Mouse (Mus musculus) forebrain, embryonic 14.5 days (tissue): ENCODE data around the gene Atxn1. TPM values are rescaled to one million over a fixed set of nuclear protein-coding genes. Genes with fewer than 3 reads are reported as not detected.

Source experiments
- ATAC-seq: fragments of 200-750 bp; cut with Nextera tagmentation; 2 replicates; pipeline ENCODE4 v1.8.0; 2017; ENCODE audit warnings: mild to moderate bottlenecking, moderate library complexity
- DNase-seq: peaks from one replicate; pipeline ENCODE4 v3.0.0-alpha.2; 2015; ENCODE audit warnings: low spot score
- H3K27ac ChIP-seq: fragments of 300-500 bp; sonication (generic); 2 replicates; pipeline ENCODE4 v1.5.1; 2014; ENCODE audit warnings: low read depth, mild to moderate bottlenecking, control low read depth, low read length, moderate library complexity
- H3K27me3 ChIP-seq: fragments of 300-500 bp; sonication (generic); replicated peaks from 2 replicates; pipeline ENCODE4 v1.6.1; 2014; ENCODE audit warnings: low read length, control low read depth, mixed read lengths; ENCODE audit not compliant: control insufficient read depth, insufficient read depth
- H3K36me3 ChIP-seq: fragments of 300-500 bp; sonication (generic); 2 replicates; pipeline ENCODE4 v1.6.1; 2014; ENCODE audit warnings: low read length, control low read depth; ENCODE audit not compliant: control insufficient read depth, insufficient read depth
- H3K4me1 ChIP-seq: fragments of 300-500 bp; sonication (generic); 2 replicates; pipeline ENCODE4 v1.6.1; 2014; ENCODE audit warnings: antibody characterized with exemption, low read length, control low read depth; ENCODE audit not compliant: control insufficient read depth, insufficient read depth
- H3K4me2 ChIP-seq: fragments of 300-500 bp; sonication (generic); 2 replicates; pipeline ENCODE4 v1.6.1; 2014; ENCODE audit warnings: mild to moderate bottlenecking, control low read depth, low read length
- H3K4me3 ChIP-seq: fragments of 300-500 bp; sonication (generic); 2 replicates; pipeline ENCODE4 v1.5.1; 2014; ENCODE audit warnings: low read depth, low read length, control low read depth
- H3K9ac ChIP-seq: fragments of 300-500 bp; sonication (generic); 2 replicates; pipeline ENCODE4 v1.6.1; 2014; ENCODE audit warnings: mild to moderate bottlenecking, low read length, control low read depth, moderate library complexity
- H3K9me3 ChIP-seq: fragments of 300-500 bp; sonication (generic); replicated peaks from 2 replicates; pipeline ENCODE4 v1.6.1; 2016; ENCODE audit warnings: low read length, control low read depth, mixed read lengths; ENCODE audit not compliant: control insufficient read depth
- WGBS: fragments of 180-500 bp; shearing (Covaris S2); extraction: QIAGEN DNeasy Blood & Tissue Kit; methylation state at CpG from one replicate; pipeline ENCODE4 v1.1.7; 2014; 5-methylcytosine and 5-hydroxymethylcytosine counted together
- polyA plus RNA-seq: library from polyadenylated mRNA; unstranded; fragments of >200 nt; fragmentation: Nextera tagmentation; extraction: Ambion mirVana; gene quantifications from 2 replicates; pipeline ENCODE4 v1.2.1, GENCODE M21; 2014

The Atxn1 gene
- polyA plus RNA-seq, 1 experiment from 2014 or later = 4.3 TPM

DNA sequence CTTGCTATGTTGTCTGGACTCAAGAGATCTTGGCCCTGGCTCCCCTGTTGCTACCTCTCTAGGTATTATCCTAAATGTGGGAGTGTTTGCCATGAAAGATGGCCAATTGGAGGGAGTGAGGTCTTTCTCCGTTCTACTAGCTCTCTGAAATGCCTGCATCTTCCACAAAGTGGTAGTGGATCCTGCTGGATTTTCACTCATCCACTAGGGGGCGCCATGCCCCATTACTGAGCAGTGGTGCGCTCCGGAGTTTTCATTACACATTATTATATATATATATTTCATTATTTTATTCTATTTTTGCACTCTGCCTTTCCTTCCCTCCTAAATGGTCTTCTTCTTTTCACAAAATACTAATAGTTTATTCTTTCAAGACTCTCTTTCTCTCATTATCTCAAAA is 392.0 kb downstream of the Atxn1 start:
- WGBS = 47% methylated on average over 4 of the region's 4 CpGs
- Histone ChIP-seq H3K9me3 (no peaks in the 10 kb centered on the region), H3K4me3 (no peak overlapping the region), H3K27ac (no peak overlapping the region), H3K4me2 (no peak overlapping the region), H3K9ac (no peak overlapping the region), H3K36me3 (0 out of 2 replicates have a peak, but pooled peaks cover 1% of the 10 kb centered on the region), H3K4me1 (no peaks in the 10 kb centered on the region), H3K27me3 (no peaks in the 10 kb centered on the region)
- DNase-seq (peak; percentile 68), ATAC-seq (no peak)

DNA sequence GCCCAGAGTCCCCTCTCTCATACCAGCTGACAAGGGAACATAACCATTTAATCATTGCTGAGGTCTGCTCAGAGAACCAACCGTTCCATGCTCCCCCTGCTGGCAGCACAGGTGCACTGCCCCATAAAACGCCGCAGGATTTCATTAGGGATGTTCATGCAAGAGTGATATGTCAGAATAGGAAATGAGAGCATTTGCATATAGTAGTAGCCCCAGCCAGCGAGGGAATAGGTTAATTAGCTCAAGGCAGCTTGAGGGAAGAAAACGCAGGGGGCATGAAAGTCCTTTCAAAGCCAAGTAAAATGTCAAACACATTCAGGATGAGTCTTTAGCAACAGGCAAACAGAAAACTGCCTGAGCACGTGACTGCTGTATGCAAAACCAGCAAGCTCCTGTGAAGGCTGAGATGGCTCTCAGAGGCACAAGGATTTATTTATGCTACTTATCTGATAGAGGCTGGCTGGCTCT is 393.0 kb downstream of the Atxn1 start:
- H3K4me2 ChIP-seq = peak overlapping the region; percentile 20
- ATAC-seq (peak; percentile 85), DNase-seq (peak; percentile 93)
- H3K36me3 ChIP-seq = 0 out of 2 replicates have a peak, but pooled peaks cover 4% of the 10 kb centered on the region
- no peak overlapping the region for H3K4me3 ChIP-seq
- WGBS = 2% methylated on average over 6 of the region's 6 CpGs
- H3K9me3 ChIP-seq = no peaks in the 10 kb centered on the region
- H3K9ac ChIP-seq = no peak overlapping the region
- no peaks in the 10 kb centered on the region for H3K27me3 ChIP-seq
- no peaks in the 10 kb centered on the region for H3K4me1 ChIP-seq
- H3K27ac ChIP-seq = no peak overlapping the region

DNA sequence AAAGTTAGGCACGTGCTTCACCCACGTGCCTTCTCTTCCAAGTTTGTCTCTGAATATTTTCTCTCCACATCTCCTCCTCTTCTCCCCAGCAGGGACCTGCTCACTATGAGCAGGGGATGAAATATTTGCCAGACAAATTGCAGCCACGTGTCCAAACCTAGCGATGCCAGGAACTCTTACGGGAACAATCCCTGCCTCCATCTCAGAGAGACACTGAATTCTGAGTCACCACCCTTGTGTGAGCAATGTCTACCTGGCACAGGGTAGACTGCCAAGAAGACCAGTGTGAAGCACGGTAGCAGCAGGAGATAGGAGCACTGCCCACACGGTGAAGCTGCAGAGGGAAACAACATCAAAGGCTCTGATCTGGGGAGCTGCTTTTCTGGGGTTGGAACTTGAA is 394.9 kb downstream of the Atxn1 start:
- H3K9me3 ChIP-seq = no peaks in the 10 kb centered on the region

DNA sequence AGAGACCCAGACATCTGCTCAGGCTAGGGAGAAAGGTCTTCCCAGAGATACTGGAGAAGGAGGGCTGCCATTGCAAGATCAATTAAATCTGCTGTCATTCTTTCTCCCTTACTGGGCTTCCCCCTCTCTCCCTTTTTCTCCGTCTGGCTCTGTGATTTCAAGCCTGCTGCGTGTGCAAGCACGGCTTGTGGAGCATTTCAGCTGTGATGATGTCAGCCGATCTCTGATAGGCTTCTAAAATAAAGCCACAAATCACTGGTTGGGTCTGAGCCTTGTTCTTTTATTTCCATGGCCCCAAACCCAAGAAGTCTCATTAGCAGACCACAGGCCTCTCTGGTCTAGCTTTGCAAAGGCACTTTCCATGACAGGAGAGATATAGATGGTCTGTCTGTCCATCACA is 399.9 kb downstream of the Atxn1 start:
- no peaks in the 10 kb centered on the region for H3K4me1 ChIP-seq
- H3K9ac ChIP-seq = no peak overlapping the region
- no peak for DNase-seq
- H3K36me3 ChIP-seq = peaks cover 4% of the 10 kb centered on the region; the same call in 1 of the 2 replicates
- no peak for ATAC-seq
- no peak overlapping the region for H3K27ac ChIP-seq
- H3K9me3 ChIP-seq = no peaks in the 10 kb centered on the region
- WGBS = 62% methylated on average over 4 of the region's 4 CpGs
- H3K4me3 ChIP-seq = no peak overlapping the region
- no peaks in the 10 kb centered on the region for H3K27me3 ChIP-seq
- no peak overlapping the region for H3K4me2 ChIP-seq

More for the DNA sequence above, 394.9 kb downstream of the Atxn1 start:
- H3K27ac ChIP-seq = no peak overlapping the region
- H3K4me2 ChIP-seq = no peak overlapping the region
- no peaks in the 10 kb centered on the region for H3K4me1 ChIP-seq
- no peak overlapping the region for H3K4me3 ChIP-seq
- no peak overlapping the region for H3K9ac ChIP-seq
- WGBS = 85% methylated on average over 7 of the region's 7 CpGs
- H3K36me3 ChIP-seq = peaks cover 4% of the 10 kb centered on the region; the same call in 1 of the 2 replicates
- DNase-seq (no peak), ATAC-seq (no peak)
- no peaks in the 10 kb centered on the region for H3K27me3 ChIP-seq

DNA sequence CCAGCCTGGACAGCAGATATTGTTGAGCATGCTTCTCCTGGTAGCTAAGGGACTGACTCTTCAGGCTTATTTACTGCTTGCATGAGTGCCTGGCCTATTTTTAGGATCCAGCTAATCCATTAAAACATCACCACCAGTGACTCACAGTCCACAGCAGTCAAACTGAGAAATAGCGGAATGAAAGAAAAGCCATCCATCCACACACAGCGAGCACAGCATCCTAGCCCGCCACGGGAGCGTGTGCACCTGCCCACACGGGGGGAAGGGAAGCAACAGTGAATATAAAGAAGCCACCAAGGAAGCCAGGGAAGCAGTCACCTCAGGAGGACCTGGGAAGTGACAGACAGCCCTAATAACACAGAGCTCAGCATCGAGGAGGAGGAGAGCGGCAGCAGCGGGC is 402.8 kb downstream of the Atxn1 start:
- H3K9ac ChIP-seq = no peak overlapping the region
- ATAC-seq (no peak), DNase-seq (no peak)
- no peaks in the 10 kb centered on the region for H3K4me1 ChIP-seq
- H3K4me3 ChIP-seq = no peak overlapping the region
- no peak overlapping the region for H3K4me2 ChIP-seq
- WGBS = 78% methylated on average over 9 of the region's 9 CpGs
- H3K27me3 ChIP-seq = no peaks in the 10 kb centered on the region
- peaks cover 1% of the 10 kb centered on the region; the same call in 1 of the 2 replicates for H3K36me3 ChIP-seq
- H3K9me3 ChIP-seq = no peaks in the 10 kb centered on the region
- H3K27ac ChIP-seq = no peak overlapping the region

DNA sequence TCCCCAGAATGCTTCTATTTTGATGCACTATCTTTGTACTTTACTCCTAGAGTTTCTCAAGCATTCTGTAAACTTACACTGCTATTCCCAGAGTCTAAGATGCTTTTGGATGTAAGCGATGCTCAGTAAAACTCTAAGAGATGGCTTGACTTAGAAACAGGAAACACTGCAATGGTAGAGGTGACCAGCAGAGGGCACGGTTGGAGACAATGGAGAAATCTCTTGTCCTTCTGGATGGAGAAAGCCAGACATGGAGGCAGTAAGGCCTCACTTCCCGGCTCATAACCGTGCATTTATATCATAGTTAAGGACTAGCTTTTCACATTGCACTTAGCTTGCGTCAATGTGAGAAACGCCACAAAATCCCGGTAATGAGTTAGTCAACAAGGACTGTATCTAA is 404.3 kb downstream of the Atxn1 start:
- Histone ChIP-seq H3K9me3 (no peaks in the 10 kb centered on the region), H3K27me3 (no peaks in the 10 kb centered on the region), H3K4me3 (no peak overlapping the region), H3K4me2 (no peak overlapping the region), H3K36me3 (peaks cover 7% of the 10 kb centered on the region; the same call in 1 of the 2 replicates), H3K4me1 (no peaks in the 10 kb centered on the region), H3K27ac (no peak overlapping the region), H3K9ac (no peak overlapping the region)
- WGBS = 75% methylated on average over 7 of the region's 7 CpGs
- ATAC-seq = no peak
- peak; percentile 36 for DNase-seq

DNA sequence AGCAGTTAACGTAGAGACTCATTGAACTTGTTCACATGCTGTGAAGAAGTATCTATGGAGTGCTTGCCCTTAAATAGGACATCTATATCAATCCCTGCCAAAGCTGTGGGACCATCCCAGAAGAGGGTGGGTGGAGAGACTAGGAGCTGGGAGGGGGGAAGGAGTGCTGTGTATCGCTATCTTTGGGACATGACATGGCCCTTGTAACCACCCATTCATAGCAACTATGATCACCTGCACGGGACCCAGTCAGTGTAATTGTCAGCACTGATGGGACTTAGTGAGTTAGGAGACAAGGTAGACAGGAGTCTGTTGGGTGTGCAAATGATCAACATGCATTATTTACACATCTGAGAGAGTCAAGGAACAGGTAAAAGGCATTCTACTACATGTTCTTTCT is 405.6 kb downstream of the Atxn1 start:
- H3K4me3 ChIP-seq = no peak overlapping the region
- ATAC-seq (no peak), DNase-seq (no peak)
- no peak overlapping the region for H3K27ac ChIP-seq
- H3K9me3 ChIP-seq = no peaks in the 10 kb centered on the region
- H3K36me3 ChIP-seq = peaks cover 7% of the 10 kb centered on the region; the same call in 1 of the 2 replicates
- H3K27me3 ChIP-seq = no peaks in the 10 kb centered on the region
- H3K4me1 ChIP-seq = no peaks in the 10 kb centered on the region
- no peak overlapping the region for H3K4me2 ChIP-seq
- no peak overlapping the region for H3K9ac ChIP-seq
- WGBS = 92% methylated on average over 3 of the region's 3 CpGs

DNA sequence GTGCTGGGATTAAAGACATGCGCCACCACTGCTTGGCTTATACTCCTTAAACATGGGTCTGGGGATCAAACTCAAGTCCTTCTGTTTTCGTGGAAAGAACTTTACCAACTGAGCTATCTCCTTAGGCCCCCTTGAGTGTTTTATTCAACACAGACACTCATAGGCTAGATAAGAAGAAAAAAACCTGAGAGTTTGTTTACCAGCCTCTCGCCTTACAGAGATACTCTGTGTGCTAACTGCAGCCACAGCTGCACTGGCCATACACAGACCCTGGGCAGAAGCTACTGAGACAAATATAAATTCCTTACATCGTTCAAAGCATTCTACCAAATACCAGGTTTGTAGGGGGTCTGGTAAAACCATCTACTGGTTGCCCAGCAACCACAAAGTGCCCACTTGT is 406.4 kb downstream of the Atxn1 start:
- no peak overlapping the region for H3K4me3 ChIP-seq
- no peak overlapping the region for H3K4me2 ChIP-seq
- H3K36me3 ChIP-seq = peaks cover 7% of the 10 kb centered on the region; the same call in 1 of the 2 replicates
- H3K27me3 ChIP-seq = no peaks in the 10 kb centered on the region
- DNase-seq = no peak
- ATAC-seq = no peak
- peaks cover 2% of the 10 kb centered on the region; the same call in 1 of the 2 replicates for H3K4me1 ChIP-seq
- H3K9me3 ChIP-seq = no peaks in the 10 kb centered on the region
- no peak overlapping the region for H3K9ac ChIP-seq
- WGBS = 68% methylated on average over 4 of the region's 4 CpGs
- H3K27ac ChIP-seq = no peak overlapping the region

DNA sequence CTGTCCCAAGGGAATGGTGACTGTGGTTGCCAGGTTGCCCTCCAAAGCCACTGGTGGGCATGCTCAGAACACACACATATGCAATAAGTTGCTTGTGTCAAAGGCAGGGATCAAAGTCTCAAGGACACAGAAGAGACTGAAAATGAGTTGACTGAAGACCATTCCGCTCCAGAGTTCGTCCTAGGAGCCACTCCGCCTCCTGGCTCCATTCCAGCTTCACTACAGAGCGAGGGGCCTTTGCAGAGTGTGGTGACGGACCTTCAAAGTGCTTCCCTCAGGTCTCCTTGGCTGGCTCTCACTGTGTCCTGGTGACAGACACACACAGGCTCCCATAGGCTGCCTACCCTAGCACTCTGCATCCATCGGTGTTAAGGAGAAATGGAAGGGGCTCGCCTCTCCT is 411.1 kb downstream of the Atxn1 start:
- Histone ChIP-seq H3K4me2 (no peak overlapping the region), H3K36me3 (peaks cover 7% of the 10 kb centered on the region; the same call in 1 of the 2 replicates), H3K27me3 (no peaks in the 10 kb centered on the region), H3K27ac (no peak overlapping the region), H3K4me1 (peaks cover 2% of the 10 kb centered on the region; the same call in 1 of the 2 replicates), H3K4me3 (no peak overlapping the region), H3K9ac (no peak overlapping the region), H3K9me3 (no peaks in the 10 kb centered on the region)
- WGBS = 41% methylated on average over 7 of the region's 7 CpGs
- DNase-seq (no peak), ATAC-seq (no peak)
